Mouse (Mus musculus) kidney, adult 8-10 months (tissue): ENCODE results near the gene A030003K21Rik.
"Not testable (repeated sequence)": the region's sequence is repeated elsewhere in the genome, so short reads cannot be mapped to it uniquely, and the experiment has no call there.

ENCODE experiments used
- DNase-seq, 2 experiments: peaks; one replicate each; pipeline ENCODE4 v3.0.0; 2022

A030003K21Rik gene

GRCm38 (mm10) chr1:82943295-82943694, at the start of gene A030003K21Rik:
Gene A030003K21Rik (minus strand): TSS chr1:82943388.
- DNase-seq = not testable (repeated sequence)

- DNase-seq = peak; percentile 73 to 84
These were observed 48.9 kb upstream of the A030003K21Rik start for GRCm38 (mm10) chr1:82992093-82992492.

- peak in 1 of 2 experiments; percentile 10 for DNase-seq
These were observed 48.4 kb upstream of the A030003K21Rik start for GRCm38 (mm10) chr1:82991596-82991995.

DNA sequence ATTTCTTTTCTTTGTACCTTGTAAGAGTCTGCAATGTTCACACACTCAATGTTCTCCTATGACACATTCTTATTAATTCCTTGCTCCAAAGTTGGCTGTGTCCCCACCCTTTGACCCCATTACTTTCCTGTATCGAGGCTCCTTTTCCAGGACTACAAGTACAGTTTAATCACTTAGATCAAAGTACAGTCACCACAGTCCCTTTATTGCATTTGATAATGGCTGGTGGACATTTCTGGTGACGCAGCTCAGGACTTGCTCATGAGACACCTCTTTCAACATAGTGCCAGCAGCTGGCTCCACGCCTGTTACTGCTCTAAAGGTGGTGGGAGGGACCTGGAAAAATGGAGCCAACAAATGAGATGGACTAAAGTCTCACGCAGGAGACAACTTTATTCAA, 47.9 kb upstream of the A030003K21Rik start:
- peak; percentile 35 to 45 for DNase-seq

- peak; percentile 46 to 54 for DNase-seq
These were observed 44.5 kb upstream of the A030003K21Rik start for GRCm38 (mm10) chr1:82987530-82988198.

GRCm38 (mm10) chr1:82986738-82987137, 43.5 kb upstream of the A030003K21Rik start:
- no peak for DNase-seq

- DNase-seq = no peak
These were observed 34.7 kb upstream of the A030003K21Rik start for GRCm38 (mm10) chr1:82977840-82978239.

- peak in 1 of 2 experiments; percentile 13 for DNase-seq
These were observed 32.6 kb upstream of the A030003K21Rik start for GRCm38 (mm10) chr1:82975750-82976149.

GRCm38 (mm10) chr1:82974342-82974741, 31.2 kb upstream of the A030003K21Rik start:
- no peak for DNase-seq

- no peak for DNase-seq
These were observed 30.7 kb upstream of the A030003K21Rik start for GRCm38 (mm10) chr1:82973901-82974300.

GRCm38 (mm10) chr1:82973244-82973643, 30.1 kb upstream of the A030003K21Rik start:
- peak in 1 of 2 experiments; percentile 15 for DNase-seq

GRCm38 (mm10) chr1:82972046-82972445, 28.9 kb upstream of the A030003K21Rik start:
- peak; percentile 9 to 10 for DNase-seq

DNA sequence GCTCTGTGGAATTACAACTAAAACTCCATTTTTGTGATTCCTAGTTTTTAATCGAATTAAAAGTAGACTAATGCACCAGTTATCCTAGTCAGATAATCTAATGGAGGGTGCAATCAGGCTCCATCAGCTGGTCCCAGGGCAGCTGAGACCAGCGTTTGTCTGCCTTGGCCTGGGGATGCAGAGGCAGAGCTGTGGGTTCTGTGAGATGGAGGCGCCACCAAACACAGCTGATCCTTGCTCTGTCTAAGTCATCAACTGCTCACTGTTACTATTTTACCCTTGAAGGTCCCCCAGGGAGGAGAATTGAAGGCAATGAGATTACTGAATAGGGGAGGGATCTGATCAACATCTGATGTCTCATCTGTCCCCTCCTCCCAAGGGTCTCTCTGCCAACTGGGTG, 23.2 kb upstream of the A030003K21Rik start:
- DNase-seq = no peak

GRCm38 (mm10) chr1:82959870-82960385, 16.7 kb upstream of the A030003K21Rik start, which contains the start of gene Gm47955:
Gene Gm47955 (plus strand): TSS chr1:82960286.
- no peak for DNase-seq

GRCm38 (mm10) chr1:82955913-82956312, 12.7 kb upstream of the A030003K21Rik start, which contains the start of gene Gm7544:
Gene Gm7544 (minus strand): TSS chr1:82956013.
- not testable (repeated sequence) for DNase-seq

GRCm38 (mm10) chr1:82948601-82949000, 5.4 kb upstream of the A030003K21Rik start:
- DNase-seq = no peak

GRCm38 (mm10) chr1:82946029-82946428, 2.8 kb upstream of the A030003K21Rik start:
- not testable (repeated sequence) for DNase-seq

DNA sequence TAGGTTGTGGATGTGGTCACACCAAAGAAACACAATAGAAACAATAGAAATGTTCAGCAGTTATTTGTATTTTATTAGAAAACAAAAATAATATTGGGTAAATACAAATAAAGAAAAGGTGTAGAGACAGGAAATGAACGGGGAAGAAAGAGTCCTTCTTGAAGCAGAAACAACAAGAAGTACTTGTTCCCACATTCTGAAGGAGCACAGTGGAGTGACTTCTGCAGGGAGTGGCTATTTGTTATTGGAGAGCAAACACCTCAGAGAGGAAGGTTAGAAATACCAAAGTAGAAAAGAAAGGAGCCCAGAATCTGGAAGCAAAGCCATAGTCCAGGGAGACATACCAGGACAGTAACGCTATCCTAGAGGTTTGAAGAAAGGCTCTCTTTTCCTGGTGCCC, 683 bp downstream of the A030003K21Rik start:
- not testable (repeated sequence) for DNase-seq

GRCm38 (mm10) chr1:82938666-82939065, 4.5 kb downstream of the A030003K21Rik start:
- DNase-seq = peak; percentile 62 to 69

DNA sequence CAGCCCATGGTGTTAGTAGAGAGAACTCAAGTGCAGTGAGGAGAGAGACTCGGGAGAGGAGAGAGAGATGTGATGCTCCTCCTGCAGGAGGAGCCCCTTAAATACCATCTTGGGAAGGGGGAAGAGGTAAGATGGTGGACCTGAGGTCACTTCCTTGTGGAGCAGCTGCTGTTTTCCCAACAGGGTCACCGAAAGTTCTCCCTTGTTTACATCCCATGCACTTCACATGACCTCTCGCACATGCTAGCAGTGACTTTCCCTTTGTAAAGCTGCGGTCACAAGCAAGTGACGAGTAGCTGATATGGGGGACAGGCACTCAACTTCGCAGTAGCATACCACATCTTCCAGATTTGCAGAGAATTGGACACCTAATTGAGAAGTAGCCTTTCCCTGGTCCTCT, 11.9 kb downstream of the A030003K21Rik start, which contains the start of gene Gm6217:
TSS of gene Gm6217 (minus strand) at position 74 of the 400 bp plus-strand sequence.
- not testable (repeated sequence) for DNase-seq

GRCm38 (mm10) chr1:82930558-82930957, 12.6 kb downstream of the A030003K21Rik start:
- DNase-seq = not testable (repeated sequence)

DNA sequence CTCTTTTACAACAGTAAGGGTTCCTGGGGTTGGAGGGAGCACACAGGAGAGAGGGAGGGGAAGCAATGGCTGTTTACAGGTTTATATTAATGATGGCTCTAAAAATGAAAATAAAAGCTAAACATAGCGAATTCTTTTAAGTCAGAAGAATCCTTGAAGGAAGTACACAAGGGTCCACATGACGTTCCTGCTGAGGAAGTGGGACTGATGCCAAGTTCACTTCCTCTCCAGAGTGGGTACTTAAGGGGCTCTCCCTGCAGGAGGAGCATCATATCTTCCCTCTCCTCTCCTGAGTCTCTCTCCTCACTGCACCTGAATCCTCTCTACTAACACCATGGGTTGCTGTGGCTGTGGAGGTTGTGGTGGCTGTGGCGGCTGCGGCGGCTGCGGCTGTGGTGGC, 18.5 kb downstream of the A030003K21Rik start, which contains the start of gene A030014E15Rik:
TSS of gene A030014E15Rik (plus strand) at position 268 of the 400 bp plus-strand sequence.
- no peak for DNase-seq

DNA sequence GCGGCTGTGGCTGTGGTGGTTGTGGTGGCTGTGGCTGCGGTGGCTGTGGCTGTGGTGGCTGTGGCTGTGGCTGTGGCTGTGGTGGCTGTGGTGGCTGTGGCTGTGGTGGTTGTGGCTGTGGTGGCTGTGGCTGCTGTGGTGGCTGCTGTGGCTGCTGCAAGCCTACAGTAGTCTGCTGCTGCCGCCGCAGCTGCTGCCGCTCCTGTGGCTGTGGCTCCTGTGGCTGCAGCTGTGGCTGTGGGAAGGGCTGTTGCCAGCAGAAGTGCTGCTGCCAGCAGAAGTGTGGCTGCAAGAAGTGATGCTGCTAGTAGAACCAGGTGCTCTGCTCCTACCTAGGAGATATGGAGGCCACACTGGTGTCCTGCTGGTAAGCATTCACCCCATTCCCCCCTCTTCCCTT, 29.8 kb downstream of the A030003K21Rik start:
- DNase-seq = not testable (repeated sequence)

DNA sequence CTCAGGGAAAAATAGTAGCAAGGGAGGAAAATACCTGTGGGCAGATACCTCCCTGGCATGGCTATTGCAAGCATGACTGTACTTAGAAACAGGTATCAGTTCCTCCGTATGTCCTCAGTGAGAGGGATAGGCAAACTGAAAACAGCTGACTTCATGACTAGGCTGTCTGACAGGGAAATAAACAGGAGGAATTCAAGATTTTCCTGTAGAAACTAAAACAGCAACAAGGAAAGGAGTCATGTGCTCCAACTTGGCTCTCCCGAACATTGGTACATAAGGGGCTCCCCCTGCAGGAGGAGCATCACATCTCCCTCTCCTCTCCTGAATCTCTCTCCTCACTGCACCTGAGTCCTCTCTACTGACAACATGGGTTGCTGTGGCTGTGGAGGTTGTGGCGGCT, 30.2 kb downstream of the A030003K21Rik start, which contains the start of gene A030005L19Rik:
TSS of gene A030005L19Rik (plus strand) at position 301 of the 400 bp plus-strand sequence.
- peak in 1 of 2 experiments; percentile 19 for DNase-seq
